Mouse (Mus musculus): ENCODE data around the gene 5330417C22Rik.

DNA sequence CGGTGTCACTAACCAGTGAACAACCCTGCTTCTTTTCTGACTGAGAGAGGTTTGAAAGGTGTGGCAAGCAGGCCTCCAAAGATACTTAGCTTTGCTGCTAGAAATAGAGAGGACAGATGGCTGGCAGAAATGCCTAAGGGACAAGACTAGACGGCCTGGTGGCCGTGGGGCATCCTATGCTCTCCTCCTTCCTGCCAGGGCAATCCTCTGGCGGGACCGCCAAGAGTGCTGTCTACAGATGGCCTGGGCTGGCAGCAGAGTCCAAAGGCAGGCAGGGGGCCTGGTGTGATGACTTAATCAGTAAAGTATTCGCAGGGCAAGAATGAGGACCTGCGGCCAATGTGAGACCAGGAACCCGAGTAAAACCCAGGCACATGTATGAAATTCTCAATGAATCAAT, 36.5 kb downstream of the 5330417C22Rik start:
- no peak for TF ChIP-seq CTCF (IDR thresholded peaks at IDR 0.05; ENCODE audit: control insufficient read depth, insufficient read depth, low read length)
- TF ChIP-seq POLR2A (IDR thresholded peaks at IDR 0.05; ENCODE audit: borderline replicate concordance, control insufficient read depth, low read depth, low read length), result no peak

Measured in bone marrow, adult 2 months (tissue).